Mouse (Mus musculus) kidney, postnatal 10 days (tissue): ENCODE data around the gene Vwa8.
"Not testable (repeated sequence)": the region's sequence is repeated elsewhere in the genome, so short reads cannot be mapped to it uniquely, and the experiment has no call there.

Source experiments
- DNase-seq: peaks from one replicate; pipeline ENCODE4 v3.0.0; 2021; ENCODE audit warnings: mixed read lengths

The Vwa8 gene

DNA sequence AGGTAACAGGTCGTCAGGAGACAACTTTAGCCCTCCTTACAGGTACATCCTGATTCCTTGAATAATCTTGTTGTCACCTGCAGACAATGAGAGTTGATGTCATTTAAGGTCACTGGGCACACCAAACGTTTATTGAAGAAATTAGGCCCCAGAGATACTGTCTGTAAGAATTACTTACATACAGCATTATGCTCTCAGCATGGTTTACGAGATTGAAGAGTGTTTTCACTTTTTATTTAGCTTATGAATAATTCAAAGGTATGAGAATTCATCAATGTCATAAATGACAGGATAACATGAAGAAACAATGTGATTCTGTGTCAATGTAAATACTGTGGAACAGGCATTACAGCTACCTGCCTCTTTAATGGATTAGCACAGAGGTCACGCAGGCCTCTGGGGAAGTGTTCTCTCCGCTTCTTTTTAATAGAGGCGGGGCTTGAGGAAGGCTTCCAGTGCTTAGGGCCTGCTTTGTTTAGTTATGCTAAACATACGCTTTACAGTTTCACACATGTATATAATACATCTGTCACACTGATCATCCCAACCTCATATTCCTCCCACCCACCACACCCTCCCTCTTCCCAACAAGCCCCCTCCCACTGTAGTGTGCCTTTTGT lies 37.2 kb downstream of the Vwa8 start:
- no peak for DNase-seq

DNA sequence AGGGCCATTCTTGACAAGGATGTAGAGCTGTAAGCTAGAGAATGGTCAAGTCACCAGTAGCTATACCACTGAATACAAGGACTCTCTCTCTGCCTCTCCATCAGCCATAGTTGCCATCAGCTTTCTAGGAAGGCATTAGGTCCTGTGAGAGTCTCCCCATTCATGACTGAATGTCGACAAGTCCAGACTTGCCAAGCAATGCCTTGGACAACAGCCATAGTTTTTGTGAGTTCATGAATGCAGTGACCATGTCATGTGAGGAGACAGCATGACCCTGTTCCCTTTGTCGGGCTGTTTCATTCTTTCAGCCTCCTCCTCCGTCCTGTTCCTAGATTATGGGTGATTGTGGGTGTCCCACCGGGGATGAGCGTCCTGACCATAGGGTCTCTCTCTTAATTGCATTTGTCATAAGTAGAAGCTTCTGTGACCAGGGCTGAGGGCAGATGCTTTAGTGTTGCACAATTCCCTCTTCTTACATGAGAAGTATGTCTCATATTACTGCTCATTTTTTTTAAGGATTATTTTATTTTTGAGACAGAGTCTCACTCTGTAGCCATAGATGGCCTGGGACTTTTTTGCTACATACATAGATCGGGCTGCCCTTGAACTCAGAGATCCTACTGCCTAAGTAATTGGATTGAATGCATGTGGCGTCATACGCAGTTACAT lies 37.8 kb downstream of the Vwa8 start:
- DNase-seq: no peak

DNA sequence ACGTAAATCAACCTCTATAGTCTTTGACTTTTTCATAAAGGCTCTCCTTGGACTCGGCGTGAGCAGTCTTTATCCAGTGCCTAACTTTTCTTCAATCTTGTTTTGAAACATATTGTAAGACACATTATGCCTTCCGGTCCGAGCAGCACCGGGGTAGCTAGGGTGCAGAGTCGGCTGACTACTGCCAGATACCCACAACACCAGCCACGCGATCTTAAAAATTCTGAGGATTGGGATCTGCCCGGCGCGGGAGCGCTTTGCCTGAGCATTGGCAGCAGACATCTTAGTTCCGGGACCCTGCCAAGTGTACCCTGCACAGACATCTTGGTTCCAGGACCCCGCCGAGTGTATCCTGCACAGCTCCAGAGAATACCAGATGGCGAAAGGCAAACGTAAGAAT lies 38.6 kb downstream of the Vwa8 start:
- not testable (repeated sequence) for DNase-seq

DNA sequence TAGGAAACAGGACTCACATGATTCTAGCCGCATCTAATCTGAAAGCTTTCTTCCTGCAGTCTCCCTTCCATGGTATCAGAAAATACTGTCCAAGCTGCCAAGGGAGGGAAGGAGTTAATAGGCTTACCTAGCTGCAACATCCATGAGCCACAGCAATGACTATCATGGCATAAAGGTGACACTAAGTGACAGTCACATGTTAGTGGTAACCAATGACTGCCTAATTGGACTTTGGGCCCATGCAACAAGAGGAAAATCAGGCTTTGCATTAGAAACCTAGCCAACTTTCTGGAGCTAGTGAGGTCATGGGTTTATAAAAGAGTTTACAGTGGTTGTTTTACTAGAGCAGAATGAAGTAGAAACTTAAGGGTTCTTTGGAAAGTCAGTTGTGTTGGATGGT lies 46.6 kb downstream of the Vwa8 start:
- no peak for DNase-seq

DNA sequence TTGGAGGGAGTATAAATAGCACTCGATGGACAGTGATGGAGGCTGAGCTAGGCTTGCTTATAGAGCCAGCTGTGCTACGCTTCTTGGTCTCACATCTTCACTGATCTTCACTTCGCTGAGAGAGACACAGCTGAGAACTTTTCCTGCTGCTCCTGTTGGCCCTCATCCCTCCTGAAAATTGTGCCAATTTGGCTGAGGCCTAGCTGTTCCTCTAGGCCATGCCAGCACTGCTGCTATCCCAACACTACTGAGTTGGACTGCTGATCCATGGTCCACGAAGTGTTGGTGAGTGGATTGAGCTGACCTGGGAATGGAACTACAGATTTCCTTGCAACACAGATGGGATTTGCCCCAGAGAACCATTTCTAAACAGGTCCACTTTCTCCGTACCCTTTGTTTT lies 47.4 kb downstream of the Vwa8 start:
- DNase-seq: no peak

DNA sequence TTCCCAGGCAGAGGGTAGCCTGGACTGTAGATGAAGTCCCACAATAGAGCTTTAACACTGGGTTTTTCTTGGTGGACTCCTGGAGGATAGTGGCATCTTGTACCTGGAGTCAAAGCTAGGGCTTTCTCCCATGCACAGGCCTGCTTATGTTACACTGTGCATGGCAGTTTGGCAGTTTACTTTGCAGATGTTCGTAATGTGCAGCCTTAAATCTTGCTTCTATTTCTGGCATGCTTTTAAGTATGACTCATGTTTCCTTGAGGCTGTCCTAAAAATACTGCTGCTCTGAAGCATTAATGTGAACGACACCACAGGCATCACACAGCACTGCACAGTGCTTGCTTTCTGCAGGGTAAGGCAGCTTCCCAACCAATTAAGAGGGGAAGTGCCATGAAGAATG lies 51.9 kb downstream of the Vwa8 start:
- peak; percentile 47 for DNase-seq

DNA sequence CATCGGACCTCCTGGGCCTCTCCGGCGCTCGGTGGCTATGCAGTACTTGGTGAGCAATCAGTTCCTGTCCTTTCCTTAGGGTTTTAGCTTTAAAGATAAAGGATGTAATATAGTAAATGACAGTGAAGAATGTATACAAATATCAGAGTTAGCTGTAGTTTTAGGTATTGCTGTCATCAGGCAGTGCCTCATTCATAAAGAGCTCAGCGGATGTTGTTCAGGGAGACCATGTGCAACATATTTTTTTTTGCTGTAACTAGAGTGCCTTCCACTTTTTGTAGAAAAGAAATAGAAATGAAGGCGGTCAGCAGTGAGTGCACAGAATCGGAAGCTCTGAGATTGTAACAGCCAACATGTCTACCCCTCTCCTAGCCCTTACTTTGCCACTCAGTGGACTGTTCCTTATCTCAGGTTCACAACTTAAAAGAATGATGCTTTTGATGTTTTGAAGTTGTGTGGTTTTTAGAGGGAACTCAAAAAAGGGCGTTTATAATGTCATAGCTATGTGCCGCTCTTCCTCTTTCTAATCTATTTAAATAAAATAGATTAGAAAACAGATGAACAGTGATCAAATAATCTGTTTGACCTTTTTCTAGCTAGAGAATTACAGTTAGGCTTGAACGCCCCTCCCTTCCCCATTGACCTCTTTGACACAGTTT lies 59.5 kb downstream of the Vwa8 start:
- DNase-seq: no peak

DNA sequence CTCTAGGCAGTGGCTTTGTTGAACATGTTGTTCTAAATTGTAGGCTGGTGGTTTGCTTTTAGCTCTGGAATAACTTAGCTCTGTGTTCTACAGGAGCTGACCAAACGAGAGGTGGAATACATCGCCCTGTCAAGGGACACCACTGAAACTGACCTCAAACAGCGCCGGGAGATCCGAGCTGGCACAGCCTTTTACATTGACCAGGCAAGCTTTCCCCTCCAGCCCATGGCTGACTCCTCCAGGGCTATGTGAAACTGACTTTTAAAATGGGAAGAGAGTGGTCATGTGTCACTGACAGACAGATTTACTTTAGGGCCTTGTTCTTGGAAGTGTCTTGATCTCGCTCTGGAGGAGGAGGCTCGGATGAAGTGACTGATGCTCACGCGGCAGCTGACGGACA lies 63.2 kb downstream of the Vwa8 start:
- DNase-seq: no peak

DNA sequence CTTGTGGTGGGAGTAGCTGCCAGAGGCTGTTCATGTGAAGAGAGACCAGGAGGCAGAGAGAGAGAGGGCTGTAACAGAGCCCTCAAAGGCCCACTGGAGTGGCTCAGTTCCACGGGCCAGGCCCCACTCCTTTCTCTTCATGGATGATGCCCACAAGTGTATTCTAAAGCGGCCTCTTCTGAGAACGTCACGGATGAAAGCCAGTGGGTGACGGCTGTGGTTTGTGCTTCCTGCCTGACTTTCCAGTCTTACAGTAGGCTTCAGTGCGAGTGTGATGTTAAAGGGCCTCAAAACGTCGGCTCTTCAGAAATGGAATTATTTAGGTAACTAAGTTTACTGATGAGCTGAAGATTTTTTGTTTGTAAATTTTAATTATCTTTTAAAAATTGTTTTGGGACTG lies 65.3 kb downstream of the Vwa8 start:
- no peak for DNase-seq

DNA sequence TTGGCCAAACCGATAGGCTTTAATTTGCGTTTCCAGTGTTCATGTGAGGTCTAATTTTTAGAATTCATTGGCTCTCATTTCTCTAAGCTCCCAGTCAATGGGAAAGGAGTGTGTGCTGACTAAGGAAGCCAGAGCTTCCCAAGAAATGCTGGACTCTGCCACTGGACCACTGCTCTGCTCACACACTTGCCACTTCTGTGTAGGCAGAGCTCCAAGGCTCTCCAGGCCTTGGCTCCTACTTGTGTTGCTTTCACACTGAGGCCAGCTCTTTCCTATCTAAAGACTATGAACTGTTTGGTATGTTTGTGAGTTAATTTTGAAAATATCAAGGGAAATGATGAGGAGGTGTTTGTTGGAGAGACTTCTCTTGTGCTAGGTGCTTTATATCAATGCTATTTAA lies 67.8 kb downstream of the Vwa8 start:
- DNase-seq: no peak

DNA sequence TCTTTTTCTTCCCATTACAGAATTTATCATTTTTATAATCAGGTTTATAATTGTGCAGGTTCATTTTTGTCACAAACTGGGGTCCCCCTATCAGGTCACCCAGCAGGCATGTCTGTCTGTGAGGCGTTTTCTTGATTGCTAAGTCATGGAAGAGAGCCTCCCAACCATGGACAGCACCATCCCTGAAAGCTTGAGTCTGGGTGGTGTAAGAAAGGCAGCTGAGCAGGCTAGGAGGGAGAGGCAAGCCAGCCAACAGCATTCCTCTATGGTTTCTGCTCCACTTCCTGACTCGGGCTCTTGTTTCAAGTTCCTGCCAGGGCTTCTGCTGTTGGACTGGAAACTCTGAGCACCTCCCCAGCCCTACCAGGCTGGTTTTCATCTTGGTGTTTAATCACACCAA lies 72.4 kb downstream of the Vwa8 start:
- no peak for DNase-seq

DNA sequence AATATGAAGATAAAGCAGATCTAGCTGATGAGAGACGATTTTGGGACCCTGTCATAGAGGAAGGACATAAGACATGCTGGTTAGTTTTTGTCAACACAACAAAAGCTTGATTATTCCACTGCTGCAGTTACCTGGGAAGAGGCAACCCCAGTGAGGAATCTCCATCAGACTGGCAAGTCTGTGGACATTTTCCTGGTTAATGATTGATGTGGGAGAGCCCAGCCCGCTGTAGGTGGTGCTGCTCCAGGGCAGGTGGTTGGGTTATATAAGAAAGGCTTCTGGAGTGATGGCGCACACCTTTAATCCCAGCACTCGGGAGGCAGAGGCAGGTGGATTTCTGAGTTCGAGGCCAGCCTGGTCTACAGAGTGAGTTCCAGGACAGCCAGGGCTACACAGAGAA lies 74.8 kb downstream of the Vwa8 start:
- DNase-seq: no peak

DNA sequence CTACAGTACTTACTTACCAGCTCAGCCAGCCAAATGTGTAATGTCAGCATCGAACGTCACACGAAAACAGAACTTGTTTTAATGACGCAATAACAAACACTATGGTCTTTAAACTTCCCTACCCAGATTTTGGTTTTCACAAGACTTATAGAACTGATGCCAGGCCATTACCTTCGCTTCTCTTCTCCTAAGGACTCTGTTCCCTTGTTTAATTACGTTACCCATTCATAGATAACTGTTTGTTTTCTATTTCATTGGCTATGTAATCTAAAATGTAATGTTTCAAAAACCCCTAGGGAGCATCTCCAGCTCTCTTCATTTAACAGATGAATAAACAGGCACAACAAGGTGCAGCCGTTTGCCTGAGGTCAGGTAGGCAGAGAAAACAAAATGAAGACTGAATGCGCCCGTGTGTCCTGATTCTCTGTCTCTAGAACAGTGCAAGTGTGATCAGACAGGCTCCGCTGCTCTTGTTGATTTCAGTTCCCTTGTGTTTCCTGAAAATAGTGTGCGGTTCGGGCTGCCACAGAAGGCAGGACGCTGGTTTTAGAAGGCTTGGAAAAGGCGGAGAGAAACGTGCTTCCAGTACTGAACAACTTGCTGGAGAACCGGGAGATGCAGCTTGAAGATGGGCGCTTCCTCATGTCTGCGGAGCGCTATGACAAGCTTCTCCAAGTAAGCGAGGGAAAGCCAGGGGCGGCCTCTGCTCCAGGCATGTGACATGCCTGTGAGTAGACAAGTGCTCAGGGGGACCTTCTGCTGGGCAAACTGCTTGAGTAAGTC lies 76.1 kb downstream of the Vwa8 start:
- no peak for DNase-seq

DNA sequence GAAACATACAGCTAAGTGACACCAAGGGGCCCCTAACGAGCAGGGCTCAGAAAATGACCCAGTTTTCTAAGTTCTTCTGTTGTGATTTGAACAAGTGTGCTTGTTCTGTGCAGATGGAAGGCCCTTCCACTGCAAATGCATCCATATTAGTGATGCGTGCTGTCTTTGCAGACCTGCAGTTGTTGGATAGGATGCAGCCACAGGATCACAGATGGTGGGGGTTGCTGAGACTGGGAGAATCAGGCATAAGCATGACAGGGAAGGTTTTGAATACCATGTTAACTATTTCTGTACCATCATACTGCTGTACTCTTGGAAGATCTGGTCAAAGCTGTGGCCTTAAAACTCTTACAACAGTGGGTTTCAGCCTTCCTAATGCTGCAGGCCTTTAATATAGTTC lies 83.2 kb downstream of the Vwa8 start:
- no peak for DNase-seq

DNA sequence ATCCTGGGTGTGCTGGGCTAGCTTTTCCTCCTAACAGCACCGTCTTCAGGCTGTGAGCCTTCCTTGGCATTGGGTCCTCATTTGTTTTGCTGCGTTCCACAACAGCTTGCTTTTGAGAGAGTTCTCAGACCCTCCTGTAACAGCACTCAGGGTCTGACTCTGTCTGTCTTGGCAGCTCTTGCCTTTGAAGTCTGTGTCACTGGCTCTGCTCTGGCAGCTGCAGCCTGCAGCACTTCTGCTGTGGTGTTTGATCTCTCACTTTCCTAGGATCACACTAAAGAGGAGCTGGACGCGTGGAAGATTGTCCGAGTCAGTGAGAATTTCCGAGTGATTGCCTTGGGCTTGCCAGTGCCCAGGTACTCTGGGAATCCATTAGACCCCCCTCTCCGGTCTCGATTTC lies 84.5 kb downstream of the Vwa8 start:
- no peak for DNase-seq

DNA sequence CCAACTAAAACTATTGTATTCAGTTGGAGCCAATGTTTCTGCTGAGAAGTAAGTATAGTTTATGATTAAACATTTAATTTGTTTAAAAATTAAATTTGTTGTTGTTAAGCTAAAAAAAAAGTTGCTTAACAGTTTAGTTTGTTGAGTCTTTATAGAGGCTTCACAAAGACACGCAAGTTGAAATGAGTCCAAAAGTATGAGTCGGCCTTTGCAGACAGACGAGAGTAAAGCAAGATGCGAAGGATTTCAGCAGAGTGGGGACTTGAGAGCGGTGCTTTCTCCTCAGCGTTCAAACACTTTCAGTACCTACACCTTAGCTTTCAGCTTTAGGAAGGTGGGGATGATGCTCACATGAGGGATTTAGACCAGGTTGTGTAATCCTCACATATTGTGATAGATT lies 85.7 kb downstream of the Vwa8 start:
- no peak for DNase-seq

DNA sequence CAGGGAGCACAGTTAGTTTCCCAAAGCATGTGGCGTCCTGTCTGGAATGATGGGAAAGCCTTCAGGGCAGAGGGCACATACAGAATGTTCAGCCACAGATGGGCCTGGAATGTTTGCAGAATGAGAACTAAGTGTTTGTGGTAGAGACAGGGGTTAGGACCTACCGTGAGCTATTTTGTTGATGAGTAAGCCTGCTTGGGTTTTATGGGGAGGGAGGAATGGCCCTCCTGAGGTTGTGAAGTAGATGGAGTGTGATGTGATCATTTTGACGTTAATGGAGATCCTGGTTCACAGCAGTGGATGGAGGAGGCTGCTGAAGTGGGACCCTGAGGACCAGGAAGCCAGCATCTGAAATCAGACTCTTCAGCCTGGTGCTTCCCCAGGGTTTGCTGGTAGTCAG lies 86.9 kb downstream of the Vwa8 start:
- no peak for DNase-seq

DNA sequence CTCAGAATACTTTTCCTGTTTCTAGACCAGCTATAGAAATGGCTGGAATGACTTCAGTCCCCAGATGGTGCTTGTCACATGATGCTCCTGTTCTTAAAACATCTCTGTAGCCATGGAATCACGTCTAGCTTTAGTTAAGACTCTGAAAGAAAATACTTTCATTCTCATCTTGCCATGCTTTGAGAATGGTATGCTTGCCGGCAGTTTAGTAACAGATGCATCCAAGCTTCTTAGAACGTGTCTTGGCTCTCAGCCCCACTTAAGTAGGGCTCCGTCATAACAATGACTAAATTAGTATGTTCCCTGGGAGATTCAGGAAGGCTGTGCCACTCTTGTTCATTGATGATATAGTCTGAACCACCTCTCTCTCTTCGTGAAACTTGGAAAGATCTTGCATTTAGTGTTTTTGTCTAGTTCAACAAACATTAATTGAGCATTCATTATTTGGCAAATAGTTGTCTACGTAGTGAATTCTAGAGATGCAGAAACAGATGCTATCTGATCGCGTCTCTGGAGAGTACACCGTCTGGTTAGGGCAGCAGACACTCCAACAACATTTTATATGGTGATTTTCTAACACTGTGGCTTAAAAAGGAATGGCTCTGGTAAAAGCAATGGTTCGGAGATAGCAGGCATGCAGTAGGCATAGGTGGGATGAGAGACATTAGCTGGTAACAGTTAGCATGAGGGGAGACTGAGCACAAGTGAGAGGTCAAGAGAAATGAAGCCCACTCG lies 93.1 kb downstream of the Vwa8 start:
- DNase-seq: no peak

DNA sequence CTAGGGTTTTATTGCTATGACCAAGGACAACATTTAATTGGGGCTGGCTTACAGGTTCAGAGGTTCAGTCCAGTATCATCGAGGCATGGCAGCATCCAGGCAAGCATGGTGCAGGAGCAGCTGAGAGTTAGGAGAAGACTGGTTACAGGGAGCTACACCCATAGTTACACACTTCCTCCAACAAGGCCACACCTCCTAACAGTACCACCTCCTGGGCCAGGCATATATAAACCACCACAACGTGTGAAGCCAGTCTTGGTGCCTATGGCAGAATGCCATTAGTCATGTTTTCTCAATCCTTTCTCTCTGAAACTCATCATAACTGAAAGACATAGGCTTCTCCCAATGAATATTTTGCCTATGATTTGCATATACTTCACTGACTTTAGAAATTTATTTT lies 106.9 kb downstream of the Vwa8 start:
- no peak for DNase-seq

DNA sequence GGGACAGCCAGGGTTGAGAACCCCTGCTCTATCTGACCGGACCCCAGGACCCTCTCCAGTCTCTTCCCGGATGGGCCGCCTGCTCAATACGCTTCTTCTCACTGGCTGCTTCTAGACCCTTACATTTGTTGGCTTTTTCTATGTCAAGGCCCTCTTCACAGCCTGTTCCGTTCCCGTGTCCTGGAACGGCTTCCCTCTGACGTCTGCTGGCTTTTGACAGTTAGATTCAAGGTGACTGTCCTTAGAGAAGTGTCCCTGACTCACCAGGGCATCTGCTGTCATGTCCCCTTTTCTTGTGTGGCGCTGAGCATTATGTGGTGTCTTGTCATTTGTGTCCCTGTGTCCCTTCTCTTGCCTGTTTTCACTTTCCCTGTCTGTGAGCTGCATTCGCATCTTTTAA lies 121.8 kb downstream of the Vwa8 start:
- DNase-seq: no peak

DNA sequence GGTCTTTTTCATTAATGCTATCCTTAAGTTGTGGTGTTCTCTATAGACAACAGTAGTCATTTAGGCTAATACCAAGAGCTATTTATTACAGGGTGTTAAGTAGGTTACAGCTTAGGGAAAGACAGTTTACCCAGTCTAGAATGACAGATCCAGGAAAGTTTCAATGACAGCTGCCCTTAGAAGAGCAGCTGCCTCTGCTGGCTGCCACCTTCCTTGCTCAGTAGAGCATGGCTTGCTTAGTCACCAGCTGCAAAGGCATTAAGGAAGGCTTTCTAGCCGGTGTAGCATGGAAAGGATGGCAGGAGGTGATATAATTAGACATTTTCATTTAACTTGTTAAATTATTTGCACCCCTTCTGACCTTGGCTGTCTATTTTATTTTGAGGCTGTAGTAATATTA lies 123.6 kb downstream of the Vwa8 start:
- no peak for DNase-seq

DNA sequence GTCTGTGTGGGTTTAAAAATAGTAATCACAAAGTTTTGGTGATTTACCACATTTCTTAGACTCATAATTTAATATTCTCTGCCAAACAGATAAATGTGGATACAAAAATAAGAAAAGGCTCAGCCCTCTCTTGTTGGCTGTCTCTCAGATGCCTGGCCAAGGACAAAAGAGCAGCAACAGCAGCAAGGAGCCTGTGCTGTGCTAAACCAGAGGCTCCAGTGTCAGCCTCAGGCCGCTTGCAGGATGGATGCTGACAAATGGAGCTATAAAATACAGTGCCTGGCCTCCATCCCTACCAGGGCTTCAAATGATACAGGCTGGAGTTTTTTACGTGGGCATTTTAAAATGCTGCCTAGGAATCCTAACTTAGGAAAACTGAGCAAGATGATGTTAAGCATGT lies 134.3 kb downstream of the Vwa8 start:
- DNase-seq: peak; percentile 65

DNA sequence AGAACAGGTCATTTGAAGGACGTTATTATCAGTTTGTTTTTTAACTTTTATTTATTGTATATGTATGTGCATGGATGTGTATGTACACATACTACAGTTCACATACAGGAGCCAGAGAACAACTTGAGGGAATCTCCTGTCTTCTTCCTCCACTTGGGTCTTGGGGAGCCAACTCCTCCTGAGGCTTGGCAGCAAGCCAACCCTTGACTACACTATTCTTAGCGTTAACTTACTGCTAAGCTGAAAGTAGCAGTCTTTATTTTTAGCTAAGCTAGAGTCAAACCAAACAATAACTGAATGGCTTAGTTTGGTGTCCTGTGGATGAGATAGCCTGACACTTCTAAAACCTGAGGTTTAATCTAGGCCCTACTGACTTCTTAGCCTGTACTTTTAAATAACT lies 135.4 kb downstream of the Vwa8 start:
- DNase-seq: peak; percentile 68
